Mouse (Mus musculus): ENCODE results near the gene Cfb.
"Not testable (repeated sequence)": the region's sequence is repeated elsewhere in the genome, so short reads cannot be mapped to it uniquely, and the experiment has no call there.

Gene Cfb

DNA sequence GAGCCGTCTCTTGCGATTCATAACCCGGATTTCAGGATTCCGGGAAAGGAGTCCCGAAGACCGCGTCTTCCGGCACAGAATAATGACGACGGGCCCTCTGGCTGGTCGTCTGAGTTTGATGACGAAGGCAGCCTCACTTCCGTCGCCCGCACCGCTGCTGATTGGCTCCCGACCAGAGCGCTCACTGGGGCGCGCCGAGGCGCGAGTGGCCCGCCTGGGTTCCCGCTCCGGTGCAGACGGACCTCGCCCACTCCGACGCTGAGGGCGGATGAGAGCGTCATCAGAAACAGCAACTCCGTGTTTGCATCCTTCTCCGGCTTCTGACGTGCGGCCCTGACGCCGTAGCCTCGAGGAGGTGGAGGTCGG, 25.5 kb downstream of the Cfb start, which contains the start of the genes Stk19 and Dxo:
Gene Stk19 (minus strand): TSS at position 90 of the 366 bp plus-strand sequence.
Gene Dxo (plus strand): TSS at position 164 of the 366 bp plus-strand sequence.
- DNase-seq (ENCODE audit: low spot score), result peak; percentile 98

DNA sequence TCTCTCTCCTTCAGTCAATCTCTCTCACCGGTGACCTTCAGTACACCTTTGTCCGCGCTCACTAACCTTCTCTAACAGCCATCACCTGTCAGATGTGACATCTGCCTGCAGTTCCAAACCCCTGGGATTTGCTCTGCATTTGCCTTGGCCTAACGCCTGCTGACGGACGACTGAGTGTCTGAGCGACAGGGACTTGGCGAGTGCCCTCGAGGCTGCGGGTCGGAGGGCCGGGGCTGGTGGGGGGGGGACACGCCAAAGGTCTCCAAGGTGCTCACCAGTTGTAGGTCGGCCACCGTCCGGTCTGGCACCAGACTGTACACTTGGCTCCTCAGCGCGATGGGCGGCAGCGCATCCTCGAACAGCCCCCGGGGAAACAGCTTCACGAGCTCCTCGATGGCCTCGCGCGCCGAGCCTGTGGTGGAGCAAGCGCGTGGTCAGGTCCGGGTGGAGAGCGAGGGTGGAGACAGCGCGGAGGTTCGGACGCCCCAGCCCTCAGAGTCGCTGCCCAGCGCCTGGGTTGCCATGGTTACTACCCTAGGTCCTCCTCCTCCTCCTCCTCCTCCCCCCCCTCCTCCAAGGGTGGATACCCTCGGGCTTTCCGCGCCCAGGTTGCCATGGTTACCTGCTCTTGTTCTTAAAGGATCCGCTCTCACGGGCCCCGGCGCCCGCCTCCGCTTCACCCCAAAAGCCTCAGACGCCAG, 26.0 kb downstream of the Cfb start:
- DNase-seq (ENCODE audit: low spot score), result no peak

DNA sequence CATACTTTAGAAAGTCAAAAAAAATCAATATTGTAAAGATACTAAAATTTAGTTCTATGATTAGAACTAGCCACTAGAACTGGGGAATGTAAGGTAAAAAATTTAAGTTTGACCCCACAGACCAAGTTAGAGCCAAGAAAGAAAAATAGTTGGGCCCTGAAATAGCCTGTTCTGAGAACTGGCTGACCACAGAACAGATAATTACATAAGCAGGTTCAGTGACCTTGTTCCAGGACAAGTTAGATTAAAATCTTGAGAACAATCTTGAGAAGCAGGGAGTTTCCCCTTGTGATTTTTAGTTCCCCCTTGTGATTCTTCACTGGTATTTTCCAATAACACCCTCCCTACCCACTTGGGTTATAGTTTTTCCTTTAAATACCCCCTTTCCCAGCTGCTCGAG, 31.5 kb downstream of the Cfb start:
- not testable (repeated sequence) for DNase-seq (ENCODE audit: low spot score)

DNA sequence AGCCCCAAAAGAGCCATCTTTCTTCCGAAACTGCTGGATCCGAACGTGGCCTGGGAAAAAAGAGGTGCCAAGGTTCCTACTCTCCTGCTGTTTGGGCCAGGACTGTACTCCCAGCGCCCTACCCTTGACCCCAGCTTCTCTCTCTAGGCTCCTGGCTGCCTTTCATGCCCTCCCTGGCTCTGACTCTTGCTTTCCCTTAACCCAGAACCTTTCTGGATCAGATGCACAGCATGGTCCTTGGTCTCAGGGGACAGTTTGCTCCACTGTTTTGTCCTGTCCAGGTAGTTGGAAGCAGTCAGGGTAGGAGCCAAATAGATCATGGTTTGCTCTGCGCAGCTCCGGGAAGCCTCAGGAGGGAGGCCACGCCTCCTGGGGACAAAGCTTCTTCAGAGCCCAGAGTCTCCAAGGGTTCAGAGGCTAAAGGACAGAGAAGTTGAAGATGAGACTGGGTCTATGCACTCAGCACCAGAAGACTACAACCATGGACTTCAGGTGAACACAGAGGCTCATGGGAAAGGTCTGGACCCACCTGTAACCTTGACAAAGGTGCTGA, 47.4 kb downstream of the Cfb start:
- no peak for DNase-seq (ENCODE audit: low spot score)

DNA sequence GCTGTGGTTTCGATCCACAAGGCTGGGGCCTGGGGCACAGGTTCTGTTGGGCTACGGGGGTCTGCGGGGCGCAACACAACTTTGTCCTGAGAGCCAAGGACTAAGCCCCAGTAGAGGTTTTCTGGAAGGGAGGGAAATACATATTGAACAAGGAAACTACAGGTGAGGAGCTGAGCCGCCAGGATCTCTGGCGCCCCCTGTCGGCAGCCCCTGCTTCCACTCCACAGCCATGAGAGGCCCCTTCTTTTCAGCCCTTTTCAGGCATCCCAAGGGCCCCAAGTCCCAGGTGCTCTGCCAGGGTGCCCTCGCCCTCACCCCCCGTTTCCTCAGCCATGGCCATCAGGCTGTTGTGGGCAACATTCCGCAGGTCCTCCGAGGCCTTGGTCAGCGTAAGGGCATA, 48.6 kb downstream of the Cfb start:
- not testable (repeated sequence) for DNase-seq (ENCODE audit: low spot score)

DNA sequence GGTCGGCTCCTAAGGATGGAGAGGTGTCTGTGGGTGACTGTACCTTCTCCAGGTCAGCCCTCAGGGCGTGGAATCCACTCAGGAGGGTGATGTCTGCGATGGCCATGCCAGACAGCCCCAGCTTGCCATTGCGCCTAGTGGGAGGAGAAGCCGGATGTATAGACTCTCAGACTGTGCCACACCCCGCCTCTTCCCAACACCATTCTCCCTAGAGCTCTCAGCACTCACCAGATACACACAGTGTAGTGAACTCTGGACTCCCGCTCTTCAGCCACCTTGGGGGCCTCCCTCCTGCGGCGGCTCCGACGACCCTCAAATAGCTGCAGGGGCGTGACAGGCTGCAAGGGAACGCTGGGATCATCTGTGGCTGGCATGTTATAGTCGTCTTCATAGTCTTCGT, 51.0 kb downstream of the Cfb start:
- no peak for DNase-seq (ENCODE audit: low spot score)

DNA sequence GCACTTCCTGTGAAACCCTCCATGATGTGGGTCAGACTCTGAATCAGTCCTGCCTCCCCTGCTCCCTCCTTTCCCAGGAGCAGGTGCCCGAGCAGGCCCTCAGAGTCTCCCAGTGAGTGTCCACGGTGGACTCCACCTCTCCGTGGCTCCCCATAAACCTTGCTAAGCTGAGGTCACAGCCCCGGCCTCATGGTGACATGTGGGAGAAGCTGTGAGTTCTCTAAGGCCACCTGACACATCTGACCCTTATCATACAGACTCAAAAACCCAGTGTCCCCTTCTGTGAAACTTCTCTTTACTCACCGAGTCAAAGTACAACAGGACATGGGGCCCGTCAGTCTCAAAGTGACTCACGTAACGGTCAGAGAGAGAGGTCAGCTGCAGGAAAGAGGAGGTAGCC, 51.5 kb downstream of the Cfb start:
- DNase-seq (ENCODE audit: low spot score), result not testable (repeated sequence)

DNA sequence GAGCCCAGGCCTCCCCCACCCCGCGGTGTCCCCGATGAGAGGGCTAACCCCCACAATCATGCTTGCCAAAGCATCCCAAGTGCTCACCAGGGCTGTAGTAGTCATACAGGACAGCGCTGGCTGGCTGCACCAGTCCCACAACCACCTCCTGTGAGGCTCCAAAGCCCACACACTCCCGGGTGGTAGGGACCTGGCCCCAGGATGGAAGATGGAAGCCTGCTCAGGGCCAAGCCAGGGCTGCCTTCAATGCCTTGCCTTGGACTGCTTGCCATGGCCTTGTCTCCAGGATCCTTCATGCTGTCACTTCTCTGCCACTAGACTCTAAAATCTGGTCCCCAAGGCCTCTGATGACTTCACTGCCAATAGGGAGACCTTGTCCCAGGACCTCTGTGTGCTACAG, 51.9 kb downstream of the Cfb start:
- not testable (repeated sequence) for DNase-seq (ENCODE audit: low spot score)

DNA sequence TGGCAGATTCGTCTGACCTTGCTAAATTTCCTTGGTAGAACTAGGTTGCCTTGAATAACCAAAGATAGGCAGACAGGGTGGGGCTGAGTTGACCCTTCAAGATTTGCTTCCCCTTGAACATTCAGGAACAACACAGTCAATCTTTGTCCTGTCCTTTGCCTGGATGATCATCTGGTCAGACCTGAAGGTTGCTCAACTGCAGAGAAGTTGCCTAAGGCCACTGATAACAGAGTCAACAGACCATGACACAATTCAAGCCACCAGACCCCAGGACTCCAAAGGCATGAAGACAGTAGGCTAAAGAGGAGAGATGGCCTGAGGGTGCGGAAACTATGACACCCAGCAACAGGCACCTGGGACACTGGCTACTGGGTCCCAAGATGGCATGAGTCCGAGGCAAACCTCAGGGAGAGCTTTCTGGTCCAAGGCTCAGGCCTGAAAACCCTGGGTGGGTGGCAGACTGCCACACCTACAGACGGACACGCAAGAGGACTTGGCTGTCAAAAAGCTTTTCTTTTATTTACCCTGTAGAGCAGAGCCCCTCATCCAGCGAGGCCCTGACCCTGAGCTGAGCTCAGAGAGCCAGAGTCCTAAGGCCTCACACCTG, 53.6 kb downstream of the Cfb start:
- DNase-seq (ENCODE audit: low spot score), result no peak

DNA sequence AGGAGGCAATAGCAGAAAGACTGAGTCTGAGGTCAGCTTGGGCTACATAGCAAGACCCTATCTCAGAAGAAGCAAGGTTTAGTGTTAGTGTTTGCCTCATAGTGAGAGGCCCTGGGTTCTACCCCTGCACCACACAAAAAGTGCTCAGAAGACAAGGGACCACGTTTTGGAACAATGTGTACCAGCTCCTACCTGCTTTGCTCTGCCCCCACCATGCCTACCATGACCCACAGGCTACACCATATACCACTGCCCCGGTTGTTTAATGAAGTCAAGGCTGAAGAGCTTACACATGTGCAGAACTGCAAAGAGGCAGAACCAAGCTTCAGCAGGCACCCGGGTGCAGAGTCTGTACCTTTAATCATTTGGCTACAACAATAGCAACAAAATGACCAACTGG, 55.1 kb downstream of the Cfb start:
- DNase-seq (ENCODE audit: low spot score), result no peak

Measured in MN1 (cell line).